Mouse (Mus musculus) lung, postnatal 0 days (tissue): ENCODE results near the gene Zdhhc22.

Source experiments
- CTCF ChIP-seq: IDR thresholded peaks from 2 replicates; pipeline ENCODE4 v1.5.1; 2016; ENCODE audit warnings: antibody characterized with exemption, mild to moderate bottlenecking
- EP300 ChIP-seq: IDR thresholded peaks from 2 replicates; pipeline ENCODE4 v1.6.1; 2016; ENCODE audit warnings: antibody characterized with exemption, mild to moderate bottlenecking, control low read depth

DNA sequence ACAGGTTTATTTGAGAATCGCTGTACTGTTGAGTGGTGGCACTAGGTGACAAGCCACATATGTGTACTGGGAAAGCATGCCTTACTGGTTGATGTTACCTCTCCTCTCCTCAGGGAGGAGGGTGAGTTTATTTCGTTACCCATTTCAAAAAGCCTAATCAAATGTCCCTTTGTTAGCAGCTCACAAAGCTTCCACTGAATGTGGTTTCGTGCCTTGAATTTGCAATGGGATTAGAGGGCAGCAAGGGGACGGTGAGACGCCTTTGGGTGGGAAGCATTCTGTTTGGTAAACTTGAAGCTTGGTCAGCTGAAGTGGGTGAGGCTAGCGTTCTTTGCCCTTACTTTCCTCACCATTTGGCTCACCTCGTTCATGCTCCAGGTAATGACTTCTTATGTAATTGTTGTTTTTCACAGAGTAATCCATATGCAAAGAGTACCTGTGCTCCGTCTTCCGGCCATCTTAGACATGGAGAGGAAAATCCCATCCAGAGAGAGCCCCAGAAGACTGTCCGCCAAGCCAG lies 37.8 kb downstream of the Zdhhc22 start:
- TF ChIP-seq CTCF: no peak
- no peak for TF ChIP-seq EP300
